Mouse (Mus musculus) myocyte (in vitro differentiated cells): Measurements from ENCODE around the gene Miga1. TPM values are rescaled to one million over a fixed set of nuclear protein-coding genes. Genes with fewer than 3 reads are reported as not detected.
"Not testable (repeated sequence)": the region's sequence is repeated elsewhere in the genome, so short reads cannot be mapped to it uniquely, and the experiment has no call there.

ENCODE experiments used
- H3K27me3 ChIP-seq: one replicate; pipeline ENCODE4 v1.6.1; 2011; ENCODE audit not compliant: control insufficient read depth, insufficient read depth, insufficient read length
- H3K36me3 ChIP-seq: one replicate; pipeline ENCODE4 v1.6.1; 2011; ENCODE audit not compliant: control insufficient read depth, insufficient read depth
- H3K4me2 ChIP-seq: one replicate; pipeline ENCODE4 v1.6.1; 2011; ENCODE audit warnings: low read depth, control low read depth
- H3K4me3 ChIP-seq: one replicate; pipeline ENCODE4 v1.5.1; 2011; ENCODE audit warnings: mild to moderate bottlenecking, control low read depth, moderate library complexity
- H3K79me2 ChIP-seq: one replicate; pipeline ENCODE4 v1.6.1; 2011; ENCODE audit not compliant: control insufficient read depth, insufficient read depth
- H3ac ChIP-seq: one replicate; pipeline ENCODE4 v1.6.1; 2011; ENCODE audit not compliant: control insufficient read depth, insufficient read length
- CEBPB ChIP-seq: IDR thresholded peaks from 2 replicates; pipeline ENCODE4 v1.6.1; 2011; ENCODE audit warnings: mild to moderate bottlenecking, moderate library complexity; ENCODE audit not compliant: poor library complexity, insufficient read depth, severe bottlenecking
- E2F4 ChIP-seq: IDR thresholded peaks from one replicate; pipeline ENCODE4 v1.6.1; 2011; ENCODE audit warnings: mild to moderate bottlenecking, control low read depth, moderate library complexity; ENCODE audit not compliant: insufficient read depth
- MAX ChIP-seq: IDR thresholded peaks from one replicate; pipeline ENCODE4 v1.6.1; 2011; ENCODE audit warnings: low read depth, mild to moderate bottlenecking, control low read depth
- MYOD1 ChIP-seq, 3 experiments: IDR thresholded peaks; one replicate each; pipeline ENCODE4 v1.6.1; 2011; ENCODE audit warnings: control low read depth in 2 of 3, low read depth in 2 of 3, mild to moderate bottlenecking in 2 of 3, moderate library complexity in 1 of 3; ENCODE audit not compliant: insufficient read length in 2 of 3, control insufficient read depth in 1 of 3
- MYOG ChIP-seq, 3 experiments: IDR thresholded peaks; one replicate each; pipeline ENCODE4 v1.6.1; 2011; ENCODE audit warnings: control low read depth in 2 of 3, low read depth in 2 of 3, mild to moderate bottlenecking in 2 of 3; ENCODE audit not compliant: insufficient read length in 2 of 3, control insufficient read depth in 1 of 3, insufficient read depth in 1 of 3
- POLR2A ChIP-seq: IDR thresholded peaks from one replicate; pipeline ENCODE4 v1.6.1; 2011; ENCODE audit warnings: low read depth, mild to moderate bottlenecking, control low read depth, moderate library complexity; ENCODE audit not compliant: insufficient read length
- POLR2AphosphoS2 ChIP-seq: IDR thresholded peaks from one replicate; pipeline ENCODE4 v1.6.1; 2011; ENCODE audit warnings: low read depth, control low read depth; ENCODE audit not compliant: insufficient read length
- REST ChIP-seq: IDR thresholded peaks from one replicate; pipeline ENCODE4 v1.6.1; 2011; ENCODE audit warnings: mild to moderate bottlenecking, control low read depth, moderate library complexity; ENCODE audit not compliant: insufficient read depth, insufficient read length
- SRF ChIP-seq: IDR thresholded peaks from one replicate; pipeline ENCODE4 v1.6.1; 2011; ENCODE audit warnings: low read depth; ENCODE audit not compliant: control insufficient read depth, insufficient read length
- TCF12 ChIP-seq: IDR thresholded peaks from one replicate; pipeline ENCODE4 v1.6.1; 2011; ENCODE audit warnings: mild to moderate bottlenecking, control low read depth; ENCODE audit not compliant: poor library complexity, insufficient read depth, severe bottlenecking
- TCF3 ChIP-seq: IDR thresholded peaks from one replicate; pipeline ENCODE4 v1.6.1; 2011; ENCODE audit warnings: low read depth, control low read depth; ENCODE audit not compliant: insufficient read length
- USF1 ChIP-seq: IDR thresholded peaks from one replicate; pipeline ENCODE4 v1.6.1; 2011; ENCODE audit warnings: low read depth, mild to moderate bottlenecking, control low read depth, moderate library complexity
- polyA plus RNA-seq: library from polyadenylated mRNA; unstranded; fragments of >200 nt; fragmentation: generic; extraction: Trizol; gene quantifications from one replicate; pipeline ENCODE4 v1.2.1, GENCODE M21; 2012; ENCODE audit warnings: missing spikeins

Gene Miga1
- polyA plus RNA-seq, 1 experiment: 0.26 TPM

DNA sequence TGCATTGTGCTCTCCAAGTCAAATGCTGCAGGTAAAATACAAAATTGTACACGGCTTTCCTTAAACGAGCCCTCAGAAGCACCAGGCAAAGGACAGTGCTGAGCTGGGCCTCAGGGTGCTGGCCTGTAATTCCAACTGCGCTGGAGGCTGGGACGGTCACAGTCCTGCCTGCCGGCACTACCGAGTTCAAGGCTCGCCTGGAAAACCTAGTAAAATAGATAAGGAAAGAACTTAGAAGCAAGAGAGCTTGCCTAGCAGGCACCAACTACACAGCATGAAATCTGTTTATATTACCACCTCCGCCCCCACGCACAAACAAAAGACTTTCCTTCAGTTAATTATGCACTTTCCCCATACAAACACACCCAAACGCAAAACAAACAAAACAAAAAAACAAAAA is 75.8 kb downstream of the Miga1 start:
- Histone ChIP-seq H3K79me2 (peaks cover 33% of the 10 kb centered on the region), H3K4me2 (peak overlapping the region; percentile 93), H3K4me3 (peak overlapping the region; percentile 48), H3K27me3 (no peaks in the 10 kb centered on the region), H3K36me3 (no peaks in the 10 kb centered on the region), H3ac (no peak overlapping the region)
- no peak for TF ChIP-seq POLR2AphosphoS2
- TF ChIP-seq CEBPB: no peak

DNA sequence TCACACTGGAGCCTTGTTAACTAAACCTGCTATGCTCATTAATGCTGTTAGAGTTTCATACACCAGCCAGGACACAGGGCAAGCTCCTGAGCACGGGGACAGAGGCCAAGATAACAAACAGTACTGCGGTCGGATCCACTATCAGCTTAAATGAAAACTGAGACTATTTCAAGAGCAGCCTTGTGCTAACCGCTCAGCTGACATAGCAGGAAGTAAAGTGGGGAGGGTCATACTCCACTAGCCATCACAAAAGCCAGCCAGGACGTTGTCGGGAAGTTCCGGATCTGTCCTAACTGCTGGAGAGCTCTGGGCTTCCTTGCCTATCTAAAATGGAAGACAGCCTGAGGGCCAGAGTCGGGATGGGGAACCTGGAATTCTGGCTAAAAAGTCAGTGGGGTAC is 78.3 kb downstream of the Miga1 start:
- H3K27me3 ChIP-seq: no peaks in the 10 kb centered on the region
- H3K79me2 ChIP-seq: peaks cover 54% of the 10 kb centered on the region
- no peaks in the 10 kb centered on the region for H3K36me3 ChIP-seq
- H3K4me3 ChIP-seq: no peak overlapping the region
- TF ChIP-seq MAX (no peak), E2F4 (no peak), MYOG (IDR thresholded peaks at IDR 0.05; ENCODE audit: control insufficient read depth in 1 of 3, insufficient read depth in 1 of 3, insufficient read length in 2 of 3, low read depth in 2 of 3) (no peak), POLR2A (no peak), POLR2AphosphoS2 (no peak), MYOD1 (IDR thresholded peaks at IDR 0.05; ENCODE audit: control insufficient read depth in 1 of 3, insufficient read length in 2 of 3, low read depth in 2 of 3) (no peak), USF1 (no peak), TCF3 (no peak), REST (no peak), TCF12 (no peak), SRF (no peak), CEBPB (no peak)
- H3ac ChIP-seq: no peak overlapping the region
- peak overlapping the region; percentile 93 for H3K4me2 ChIP-seq

DNA sequence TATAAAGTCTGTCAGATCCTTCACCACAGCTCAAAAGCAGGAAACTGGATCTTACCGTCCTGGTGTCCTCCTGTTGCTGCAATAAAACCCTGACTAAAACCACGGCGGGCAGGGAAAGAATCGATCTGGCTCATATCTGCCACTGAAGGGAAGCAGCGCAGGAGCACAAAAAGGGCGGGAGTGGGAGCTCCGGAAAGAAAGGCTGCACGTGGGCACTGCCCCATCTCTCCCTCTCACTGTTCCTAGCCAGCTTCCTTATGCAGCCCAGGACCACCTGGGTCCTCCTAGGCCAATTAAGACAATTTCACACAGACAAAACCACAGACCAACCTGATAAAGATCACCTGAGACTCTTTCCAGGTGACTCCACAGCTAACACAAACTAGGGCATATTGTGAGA is 78.8 kb downstream of the Miga1 start:
- peak overlapping the region; percentile 93 for H3K4me2 ChIP-seq
- H3K27me3 ChIP-seq: no peaks in the 10 kb centered on the region
- no peak for TF ChIP-seq CEBPB
- TF ChIP-seq E2F4: no peak
- no peak for TF ChIP-seq REST
- no peak for TF ChIP-seq TCF3
- TF ChIP-seq MYOG (IDR thresholded peaks at IDR 0.05; ENCODE audit: control insufficient read depth in 1 of 3, insufficient read depth in 1 of 3, insufficient read length in 2 of 3, low read depth in 2 of 3): no peak
- no peak for TF ChIP-seq SRF
- no peak for TF ChIP-seq USF1
- no peak for TF ChIP-seq MYOD1 (IDR thresholded peaks at IDR 0.05; ENCODE audit: control insufficient read depth in 1 of 3, insufficient read length in 2 of 3, low read depth in 2 of 3)
- no peak for TF ChIP-seq POLR2A
- TF ChIP-seq MAX: no peak
- no peak for TF ChIP-seq TCF12
- TF ChIP-seq POLR2AphosphoS2: no peak
- peaks cover 58% of the 10 kb centered on the region for H3K79me2 ChIP-seq
- H3ac ChIP-seq: no peak overlapping the region
- H3K36me3 ChIP-seq: no peaks in the 10 kb centered on the region
- H3K4me3 ChIP-seq: no peak overlapping the region

DNA sequence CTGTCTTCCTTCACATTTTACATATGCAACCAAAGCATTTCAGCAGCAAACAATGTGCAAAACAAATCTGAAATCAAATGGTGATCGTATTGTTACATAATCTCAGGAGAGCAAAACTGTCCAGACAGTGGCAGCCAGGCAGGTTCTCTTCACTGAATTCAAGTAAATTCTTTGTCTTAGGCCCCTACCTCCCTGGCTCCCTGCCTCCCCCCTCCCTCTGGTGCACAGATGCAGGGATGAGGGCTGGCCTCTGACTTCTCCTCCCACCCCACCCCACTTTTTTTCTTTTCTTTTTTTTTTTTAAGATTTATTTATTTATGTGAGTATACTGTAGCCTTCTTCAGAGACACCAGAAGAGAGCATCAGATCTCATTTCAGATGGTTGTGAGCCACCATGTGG is 79.8 kb downstream of the Miga1 start:
- Histone ChIP-seq H3K27me3 (no peaks in the 10 kb centered on the region), H3K79me2 (peaks cover 65% of the 10 kb centered on the region), H3K4me2 (no peak overlapping the region), H3ac (no peak overlapping the region), H3K36me3 (peaks cover under 1% of the 10 kb centered on the region), H3K4me3 (no peak overlapping the region)
- TF ChIP-seq E2F4 (no peak), POLR2A (no peak), TCF12 (no peak), SRF (no peak), TCF3 (no peak), USF1 (no peak), POLR2AphosphoS2 (no peak), REST (no peak), MYOD1 (IDR thresholded peaks at IDR 0.05; ENCODE audit: control insufficient read depth in 1 of 3, insufficient read length in 2 of 3, low read depth in 2 of 3) (no peak), MAX (no peak), MYOG (IDR thresholded peaks at IDR 0.05; ENCODE audit: control insufficient read depth in 1 of 3, insufficient read depth in 1 of 3, insufficient read length in 2 of 3, low read depth in 2 of 3) (no peak), CEBPB (no peak)

DNA sequence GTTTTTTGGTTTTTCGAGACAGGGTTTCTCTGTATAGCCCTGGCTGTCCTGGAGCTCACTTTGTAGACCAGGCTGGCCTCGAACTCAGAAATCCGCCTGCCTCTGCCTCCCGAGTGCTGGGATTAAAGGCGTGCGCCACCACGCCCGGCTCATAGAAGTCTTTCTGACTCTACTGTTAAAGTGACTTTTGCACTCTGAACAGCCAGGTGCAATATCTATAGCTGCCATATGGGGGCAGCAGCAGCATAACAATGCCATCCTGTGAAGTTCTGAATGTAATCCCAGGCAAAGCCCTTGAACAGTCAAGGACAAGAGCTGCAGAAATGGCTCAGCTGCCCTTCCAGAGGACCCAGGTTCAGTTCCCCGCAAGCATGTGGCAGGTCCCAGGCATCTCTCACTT is 80.8 kb downstream of the Miga1 start:
- H3K27me3 ChIP-seq, H3K36me3 ChIP-seq, H3K4me3 ChIP-seq, H3ac ChIP-seq, H3K4me2 ChIP-seq: not testable (repeated sequence)
- peaks cover 56% of the 10 kb centered on the region for H3K79me2 ChIP-seq

DNA sequence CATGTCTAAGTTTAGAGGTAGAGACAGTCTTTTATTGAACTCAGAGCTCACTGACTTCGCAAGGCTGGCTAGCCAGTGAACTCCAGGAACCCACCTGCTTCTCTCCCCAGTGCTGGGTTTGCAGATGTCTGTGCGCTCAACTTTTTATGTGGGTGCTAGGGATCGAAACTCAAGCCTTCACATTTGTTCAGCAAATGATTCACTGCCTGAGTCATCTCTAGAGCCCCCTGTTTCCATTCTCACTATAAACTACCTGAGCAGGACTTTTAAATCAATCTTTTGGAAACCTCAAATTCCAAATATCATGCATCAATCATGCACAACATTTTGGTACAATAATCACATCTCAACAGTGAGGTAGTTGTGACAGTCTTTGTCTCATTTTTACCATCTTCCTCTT is 82.7 kb downstream of the Miga1 start:
- peaks cover 14% of the 10 kb centered on the region for H3K36me3 ChIP-seq
- TF ChIP-seq MYOG (IDR thresholded peaks at IDR 0.05; ENCODE audit: control insufficient read depth in 1 of 3, insufficient read depth in 1 of 3, insufficient read length in 2 of 3, low read depth in 2 of 3): peak in 1 of 3 experiments; percentile 26
- no peak for TF ChIP-seq USF1
- TF ChIP-seq MYOD1 (IDR thresholded peaks at IDR 0.05; ENCODE audit: control insufficient read depth in 1 of 3, insufficient read length in 2 of 3, low read depth in 2 of 3): peak in 1 of 3 experiments; percentile 19
- H3K27me3 ChIP-seq: no peaks in the 10 kb centered on the region
- H3K4me2 ChIP-seq: no peak overlapping the region
- H3ac ChIP-seq: no peak overlapping the region
- H3K4me3 ChIP-seq: no peak overlapping the region
- H3K79me2 ChIP-seq: peaks cover 37% of the 10 kb centered on the region
